Mouse (Mus musculus): ENCODE measurements at regions not wholly inside any gene's neighbourhood (a gene's known extent, or its start where the extent isn't known, plus 50 kb on each side); places are given as distances from the start of the nearest gene placed in this dataset.
A peak's percentile ranks its signal among the peaks of the same experiment; 100 is the strongest.
"Not testable (repeated sequence)": the region's sequence is repeated elsewhere in the genome, so short reads cannot be mapped to it uniquely, and the experiment has no call there.

GRCm38 (mm10) chr12:9655794-9656193 lies 85.9 kb downstream of the Osr1 start:
- no peak for DNase-seq

- no peak for DNase-seq
These were observed 86.4 kb downstream of the Osr1 start for GRCm38 (mm10) chr12:9656324-9656723.

GRCm38 (mm10) chr12:9657199-9657766 lies 87.4 kb downstream of the Osr1 start:
- no peak for DNase-seq

- DNase-seq: no peak
These were observed 87.9 kb downstream of the Osr1 start for GRCm38 (mm10) chr12:9657793-9658192.

GRCm38 (mm10) chr12:9660299-9660698 lies 90.4 kb downstream of the Osr1 start:
- DNase-seq: no peak

GRCm38 (mm10) chr12:9688776-9689175 lies 118.9 kb downstream of the Osr1 start:
- no peak for DNase-seq

GRCm38 (mm10) chr12:9689541-9689940 lies 119.6 kb downstream of the Osr1 start:
- DNase-seq: no peak

GRCm38 (mm10) chr12:9732921-9733320 lies 163.0 kb downstream of the Osr1 start:
- DNase-seq: no peak

GRCm38 (mm10) chr12:9744709-9745395 lies 174.9 kb downstream of the Osr1 start:
- DNase-seq: no peak

GRCm38 (mm10) chr12:9751261-9752078 lies 181.6 kb downstream of the Osr1 start:
- DNase-seq: no peak

GRCm38 (mm10) chr12:9752079-9752450 lies 182.1 kb downstream of the Osr1 start:
- no peak for DNase-seq

- DNase-seq: no peak
These were observed 186.5 kb downstream of the Osr1 start for GRCm38 (mm10) chr12:9756411-9756810.

GRCm38 (mm10) chr12:9760818-9761217 lies 190.9 kb downstream of the Osr1 start:
- DNase-seq: no peak

GRCm38 (mm10) chr12:9762291-9762811 lies 192.4 kb downstream of the Osr1 start:
- not testable (repeated sequence) for DNase-seq

GRCm38 (mm10) chr12:9762842-9763241 lies 192.9 kb downstream of the Osr1 start:
- no peak for DNase-seq

GRCm38 (mm10) chr12:9770908-9771307 lies 201.0 kb downstream of the Osr1 start:
- DNase-seq: no peak

GRCm38 (mm10) chr12:9772875-9773274 lies 203.0 kb downstream of the Osr1 start:
- no peak for DNase-seq

GRCm38 (mm10) chr12:9802284-9802683 lies 232.4 kb downstream of the Osr1 start:
- DNase-seq: no peak

- no peak for DNase-seq
These were observed 237.5 kb downstream of the Osr1 start for GRCm38 (mm10) chr12:9807406-9807805.

GRCm38 (mm10) chr12:9833273-9833672 lies 263.4 kb downstream of the Osr1 start:
- peak; percentile 3 for DNase-seq

- DNase-seq: no peak
These were observed 269.4 kb downstream of the Osr1 start for GRCm38 (mm10) chr12:9839198-9839845.

GRCm38 (mm10) chr12:9839949-9840348 lies 270.0 kb downstream of the Osr1 start:
- DNase-seq: no peak

- no peak for DNase-seq
These were observed 277.1 kb downstream of the Osr1 start for GRCm38 (mm10) chr12:9847034-9847433.

All from right cerebral cortex, postnatal 4 days (tissue).